Mouse (Mus musculus) ES-Bruce4 (cell line): Measurements from ENCODE around the gene Sult2b1. TPM values are rescaled to one million over a fixed set of nuclear protein-coding genes. Genes with fewer than 3 reads are reported as not detected.
A peak's percentile ranks its signal among the peaks of the same experiment; 100 is the strongest.

Experiments used
- H3K27ac ChIP-seq: 2 replicates; pipeline ENCODE4 v1.5.1; 2012; ENCODE audit warnings: low read length, inconsistent platforms; ENCODE audit not compliant: insufficient read depth
- H3K27me3 ChIP-seq: 2 replicates; pipeline ENCODE4 v1.6.1; 2012; ENCODE audit warnings: mild to moderate bottlenecking, low read length, inconsistent platforms; ENCODE audit not compliant: control insufficient read depth, poor library complexity, insufficient read depth, severe bottlenecking
- H3K36me3 ChIP-seq: 2 replicates; pipeline ENCODE4 v1.6.1; 2012; ENCODE audit warnings: inconsistent platforms, mild to moderate bottlenecking, low read length, moderate library complexity; ENCODE audit not compliant: control insufficient read depth, poor library complexity, insufficient read depth, severe bottlenecking
- H3K4me1 ChIP-seq: one replicate; pipeline ENCODE4 v1.8.1; 2011; ENCODE audit warnings: low read length; ENCODE audit not compliant: control insufficient read depth, insufficient read depth
- H3K4me3 ChIP-seq: 2 replicates; pipeline ENCODE4 v1.5.1; 2011; ENCODE audit warnings: low read depth, mild to moderate bottlenecking, low read length
- H3K9ac ChIP-seq: 2 replicates; pipeline ENCODE4 v1.6.1; 2012; ENCODE audit warnings: low read depth, mild to moderate bottlenecking, inconsistent platforms; ENCODE audit not compliant: poor library complexity, severe bottlenecking
- H3K9me3 ChIP-seq: replicated peaks from 2 replicates; pipeline ENCODE4 v1.6.1; 2012; ENCODE audit warnings: mild to moderate bottlenecking, low read length, inconsistent platforms; ENCODE audit not compliant: control insufficient read depth, poor library complexity, insufficient read depth, severe bottlenecking
- CTCF ChIP-seq: IDR thresholded peaks from one replicate; pipeline ENCODE4 v1.8.1; 2011; ENCODE audit warnings: low read depth, low read length
- EP300 ChIP-seq: IDR thresholded peaks from 2 replicates; pipeline ENCODE4 v1.6.1; 2011; ENCODE audit warnings: low read depth, low read length; ENCODE audit not compliant: insufficient read depth
- POLR2A ChIP-seq: IDR thresholded peaks from one replicate; pipeline ENCODE4 v1.8.1; 2011; ENCODE audit warnings: low read length; ENCODE audit not compliant: insufficient read depth
- polyA plus RNA-seq: library from polyadenylated mRNA; stranded (reverse); fragments of >200 nt; gene quantifications from 2 replicates; pipeline ENCODE4 v1.2.4, GENCODE M21; 2011; ENCODE audit warnings: low read depth; ENCODE audit not compliant: missing spikeins, insufficient read depth, insufficient read length

Sult2b1 gene
- 5.4 and 6.4 TPM in 2 replicates for polyA plus RNA-seq

DNA sequence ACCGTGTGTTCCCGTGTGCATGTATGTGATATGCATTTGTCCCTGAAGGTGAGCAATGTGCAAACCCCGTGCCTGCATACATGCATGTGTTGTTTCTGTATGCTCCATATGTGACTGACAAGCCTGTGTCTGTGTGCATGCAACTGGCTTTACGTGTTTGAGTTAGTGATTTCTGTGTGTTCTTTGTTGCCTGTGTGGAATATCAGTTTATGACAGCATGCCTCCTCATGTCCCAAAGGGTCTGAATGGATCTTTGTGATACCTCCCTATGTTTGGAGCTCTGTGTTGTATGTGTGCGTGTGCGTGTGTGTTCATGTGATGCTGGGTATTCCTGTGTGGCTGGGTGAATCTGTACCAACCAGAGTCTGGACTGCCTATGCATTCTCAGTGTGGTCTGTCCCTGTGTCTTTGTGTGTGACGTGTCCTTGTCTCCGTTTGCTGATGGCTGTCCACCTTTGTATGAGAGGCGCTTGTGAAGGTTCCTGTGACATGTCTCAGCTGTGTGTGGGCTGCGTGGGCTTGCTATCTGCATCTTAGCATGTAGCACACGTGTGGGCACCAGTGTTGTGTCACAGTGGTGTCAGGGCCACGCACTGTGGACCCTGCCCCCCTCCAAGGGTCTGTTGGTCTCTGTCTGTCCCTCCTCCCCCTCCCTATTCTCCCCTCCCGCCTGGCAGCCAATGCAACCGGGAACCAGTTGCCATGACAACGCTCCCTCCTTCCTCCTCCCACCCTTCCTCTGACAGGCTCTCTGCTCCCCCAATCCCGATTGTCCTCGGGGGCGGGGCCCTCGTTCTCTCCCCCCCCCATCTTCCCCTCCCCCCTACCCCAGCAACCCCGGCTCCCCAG lies at the start of gene Sult2b1:
TSS of gene Sult2b1 (minus strand) at position 146 of the 849 bp plus-strand sequence.
- no peaks in the 10 kb centered on the region for H3K36me3 ChIP-seq
- peak within 1 kb of the TSS; percentile 69 for H3K4me3 ChIP-seq
- peaks cover 3% of the 10 kb centered on the region for H3K4me1 ChIP-seq
- no peak within 1 kb of the TSS for H3K27ac ChIP-seq
- no peaks in the 10 kb centered on the region for H3K9me3 ChIP-seq
- H3K9ac ChIP-seq = peak within 1 kb of the TSS; percentile 66
- TF ChIP-seq POLR2A (no peak), CTCF (no peak), EP300 (no peak)
- H3K27me3 ChIP-seq = no peaks in the 10 kb centered on the region

DNA sequence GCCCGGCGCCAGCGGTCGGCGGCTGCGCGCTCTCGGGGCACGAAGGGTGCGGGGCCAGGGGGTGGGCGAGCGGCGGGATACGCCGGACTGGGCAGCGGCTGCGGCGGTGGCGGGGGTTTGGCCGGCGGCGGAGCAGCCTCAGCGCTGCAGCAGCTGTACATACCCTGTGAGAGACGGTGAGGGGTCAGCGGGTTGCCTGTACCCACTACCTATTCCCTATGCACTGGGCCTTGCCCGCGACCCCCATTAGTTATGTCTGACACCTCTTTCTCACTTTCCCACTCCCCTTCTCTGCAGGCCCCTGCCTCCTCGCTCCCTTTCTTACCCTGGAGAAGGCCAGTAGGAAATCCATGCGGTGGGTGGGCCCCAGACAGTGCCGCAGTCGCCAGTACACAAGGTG lies 49.5 kb upstream of the Sult2b1 start:
- no peaks in the 10 kb centered on the region for H3K9me3 ChIP-seq
- H3K27ac ChIP-seq = no peak overlapping the region
- H3K4me3 ChIP-seq = peak overlapping the region; percentile 72
- peak overlapping the region; percentile 83 for H3K9ac ChIP-seq
- TF ChIP-seq POLR2A (no peak), EP300 (no peak), CTCF (no peak)
- peaks cover 3% of the 10 kb centered on the region; the same call in 1 of the 2 replicates for H3K36me3 ChIP-seq
- peaks cover 14% of the 10 kb centered on the region for H3K27me3 ChIP-seq
- no peaks in the 10 kb centered on the region for H3K4me1 ChIP-seq

DNA sequence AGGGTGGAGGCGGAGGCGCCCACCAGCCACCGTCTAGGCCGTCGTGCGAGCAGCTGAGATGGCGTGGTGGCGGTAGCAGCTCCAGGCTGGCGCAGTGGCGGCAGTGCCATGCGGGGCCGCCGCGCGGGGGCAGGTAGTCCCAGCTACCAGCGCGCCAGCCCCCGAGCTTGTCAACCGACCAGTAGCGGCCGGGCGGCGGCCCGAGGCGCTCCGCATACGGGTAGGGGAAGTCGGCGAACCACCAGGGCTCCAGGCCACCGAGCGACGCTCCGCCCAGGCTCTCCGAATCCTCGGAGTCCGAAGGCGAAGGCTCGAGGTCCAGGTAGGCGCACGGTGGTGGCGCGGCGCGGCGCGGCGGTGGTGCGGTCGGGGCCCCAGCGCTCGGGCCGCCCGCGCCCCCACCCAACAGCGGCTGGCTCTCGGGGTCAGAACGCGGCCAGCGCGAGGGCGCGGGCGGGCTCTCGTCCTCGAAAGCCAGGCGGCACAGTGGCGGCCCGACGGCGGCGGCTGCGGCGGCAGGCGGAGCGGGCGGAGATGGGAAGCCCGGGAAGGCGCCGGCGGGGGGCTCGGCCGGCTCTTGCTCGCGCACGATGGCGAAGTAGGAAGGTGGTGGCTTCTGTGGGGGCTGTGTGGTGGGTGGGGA lies 48.8 kb upstream of the Sult2b1 start:
- Histone ChIP-seq H3K9me3 (no peaks in the 10 kb centered on the region), H3K4me3 (peak overlapping the region; percentile 72), H3K36me3 (peaks cover 9% of the 10 kb centered on the region), H3K4me1 (no peaks in the 10 kb centered on the region), H3K9ac (peak overlapping the region; percentile 83), H3K27ac (no peak overlapping the region), H3K27me3 (peaks cover 14% of the 10 kb centered on the region)
- no peak for TF ChIP-seq CTCF
- no peak for TF ChIP-seq EP300
- no peak for TF ChIP-seq POLR2A

DNA sequence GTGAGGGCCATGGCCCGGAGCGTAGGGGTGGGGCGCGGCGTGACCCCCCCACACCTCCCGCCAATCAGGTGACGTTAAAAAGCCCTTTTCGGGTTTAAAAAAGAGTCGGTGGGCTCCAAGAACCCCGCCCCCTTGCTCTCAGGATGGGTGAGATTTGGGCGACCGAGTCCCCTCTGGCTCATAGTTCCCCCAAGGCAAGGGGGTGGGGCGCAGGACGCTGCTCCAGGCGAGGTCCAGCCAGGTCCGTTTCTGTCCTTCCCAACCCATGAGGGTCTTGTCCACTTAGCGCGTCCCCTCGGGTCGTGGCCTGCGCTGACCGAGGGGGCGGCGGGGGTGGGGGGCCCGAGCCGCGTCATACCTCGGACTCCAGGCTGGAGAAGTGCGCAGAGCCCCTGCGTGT lies 48.0 kb upstream of the Sult2b1 start:
- no peaks in the 10 kb centered on the region for H3K4me1 ChIP-seq
- H3K4me3 ChIP-seq = peak overlapping the region; percentile 72
- H3K9ac ChIP-seq = peak overlapping the region; percentile 83
- no peaks in the 10 kb centered on the region for H3K9me3 ChIP-seq
- H3K27me3 ChIP-seq = peaks cover 14% of the 10 kb centered on the region
- peaks cover 17% of the 10 kb centered on the region for H3K36me3 ChIP-seq
- H3K27ac ChIP-seq = no peak overlapping the region
- TF ChIP-seq EP300 (no peak), POLR2A (no peak), CTCF (no peak)

DNA sequence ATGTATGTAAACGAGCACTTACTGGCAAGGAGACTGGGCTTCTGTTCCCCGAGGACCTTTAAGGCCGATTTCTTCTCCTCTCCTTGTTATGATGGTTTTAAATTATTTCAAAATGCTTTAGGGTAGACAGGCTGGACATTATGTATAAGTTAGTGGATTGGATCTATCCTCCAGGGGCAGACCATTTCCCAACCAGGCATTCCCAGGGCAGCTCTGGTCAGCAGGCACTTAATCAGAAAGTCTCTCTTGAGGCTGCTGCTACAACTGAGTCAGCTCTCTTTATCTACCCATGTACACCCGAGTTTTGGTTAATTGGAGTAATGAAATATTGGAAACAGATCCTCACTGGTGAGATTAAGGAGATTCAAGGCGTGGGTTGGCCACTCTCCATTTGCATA lies 46.7 kb upstream of the Sult2b1 start:
- peaks cover 14% of the 10 kb centered on the region for H3K27me3 ChIP-seq
- no peaks in the 10 kb centered on the region for H3K9me3 ChIP-seq
- peaks cover 29% of the 10 kb centered on the region for H3K36me3 ChIP-seq
- no peaks in the 10 kb centered on the region for H3K4me1 ChIP-seq
- TF ChIP-seq CTCF = no peak
- no peak overlapping the region for H3K27ac ChIP-seq
- H3K9ac ChIP-seq = peak overlapping the region; percentile 64
- peak overlapping the region; percentile 91; the same call in 1 of the 2 replicates for H3K4me3 ChIP-seq
